Mouse (Mus musculus): ENCODE results near the gene Dock10.

- TF ChIP-seq CTCF (IDR thresholded peaks at IDR 0.05; ENCODE audit: low read depth) (no peak), EP300 (IDR thresholded peaks at IDR 0.05; ENCODE audit: low read depth) (no peak)
These were observed 103.1 kb downstream of the Dock10 start for GRCm38 (mm10) chr1:80655195-80655594.
